Mouse (Mus musculus): ENCODE results near the gene Iars2.
"Not testable (repeated sequence)": the region's sequence is repeated elsewhere in the genome, so short reads cannot be mapped to it uniquely, and the experiment has no call there.

Gene Iars2

GRCm38 (mm10) chr1:185331983-185332430, 2.8 kb upstream of the Iars2 start, which contains the start of gene Bpnt1:
Gene Bpnt1 (plus strand): TSS chr1:185332149.
- DNase-seq (ENCODE audit: low read depth, low spot score): peak; percentile 93

GRCm38 (mm10) chr1:185331364-185331763, 2.2 kb upstream of the Iars2 start:
- DNase-seq (ENCODE audit: low read depth, low spot score): no peak

- no peak for DNase-seq (ENCODE audit: low read depth, low spot score)
These were observed 655 bp upstream of the Iars2 start for GRCm38 (mm10) chr1:185329851-185330250.

GRCm38 (mm10) chr1:185327754-185328345, 1.3 kb downstream of the Iars2 start:
- not testable (repeated sequence) for DNase-seq (ENCODE audit: low read depth, low spot score)

- DNase-seq (ENCODE audit: low read depth, low spot score): no peak
These were observed 13.2 kb downstream of the Iars2 start for GRCm38 (mm10) chr1:185315846-185316568.

GRCm38 (mm10) chr1:185314546-185314945, 14.7 kb downstream of the Iars2 start:
- no peak for DNase-seq (ENCODE audit: low read depth, low spot score)

- no peak for DNase-seq (ENCODE audit: low read depth, low spot score)
These were observed 17.2 kb downstream of the Iars2 start for GRCm38 (mm10) chr1:185311949-185312348.

- DNase-seq (ENCODE audit: low read depth, low spot score): no peak
These were observed 20.3 kb downstream of the Iars2 start for GRCm38 (mm10) chr1:185308908-185309307.

- DNase-seq (ENCODE audit: low read depth, low spot score): no peak
These were observed 20.9 kb downstream of the Iars2 start for GRCm38 (mm10) chr1:185308334-185308733.

- DNase-seq (ENCODE audit: low read depth, low spot score): no peak
These were observed 21.6 kb downstream of the Iars2 start for GRCm38 (mm10) chr1:185307645-185308044.

- DNase-seq (ENCODE audit: low read depth, low spot score): no peak
These were observed 22.4 kb downstream of the Iars2 start for GRCm38 (mm10) chr1:185306836-185307235.

- no peak for DNase-seq (ENCODE audit: low read depth, low spot score)
These were observed 26.4 kb downstream of the Iars2 start for GRCm38 (mm10) chr1:185302816-185303215.

- DNase-seq (ENCODE audit: low read depth, low spot score): no peak
These were observed 30.7 kb downstream of the Iars2 start for GRCm38 (mm10) chr1:185298496-185298895.

- no peak for DNase-seq (ENCODE audit: low read depth, low spot score)
These were observed 32.3 kb downstream of the Iars2 start for GRCm38 (mm10) chr1:185296850-185297249.

GRCm38 (mm10) chr1:185292646-185293360, 36.4 kb downstream of the Iars2 start:
- DNase-seq (ENCODE audit: low read depth, low spot score): no peak

- DNase-seq (ENCODE audit: low read depth, low spot score): no peak
These were observed 37.9 kb downstream of the Iars2 start for GRCm38 (mm10) chr1:185291336-185291735.

- no peak for DNase-seq (ENCODE audit: low read depth, low spot score)
These were observed 40.0 kb downstream of the Iars2 start for GRCm38 (mm10) chr1:185289231-185289630.

- DNase-seq (ENCODE audit: low read depth, low spot score): no peak
These were observed 42.1 kb downstream of the Iars2 start for GRCm38 (mm10) chr1:185287066-185287465.

- DNase-seq (ENCODE audit: low read depth, low spot score): no peak
These were observed 44.0 kb downstream of the Iars2 start for GRCm38 (mm10) chr1:185285171-185285570.

- no peak for DNase-seq (ENCODE audit: low read depth, low spot score)
These were observed 44.5 kb downstream of the Iars2 start for GRCm38 (mm10) chr1:185284740-185285139.

GRCm38 (mm10) chr1:185283247-185283646, 45.9 kb downstream of the Iars2 start:
- DNase-seq (ENCODE audit: low read depth, low spot score): no peak

- no peak for DNase-seq (ENCODE audit: low read depth, low spot score)
These were observed 46.4 kb downstream of the Iars2 start for GRCm38 (mm10) chr1:185282846-185283245.
